Mouse (Mus musculus): ENCODE data around the gene Oosp1. TPM values are rescaled to one million over a fixed set of nuclear protein-coding genes. Genes with fewer than 3 reads are reported as not detected.

The Oosp1 gene
- polyA plus RNA-seq, 1 experiment = not detected

DNA sequence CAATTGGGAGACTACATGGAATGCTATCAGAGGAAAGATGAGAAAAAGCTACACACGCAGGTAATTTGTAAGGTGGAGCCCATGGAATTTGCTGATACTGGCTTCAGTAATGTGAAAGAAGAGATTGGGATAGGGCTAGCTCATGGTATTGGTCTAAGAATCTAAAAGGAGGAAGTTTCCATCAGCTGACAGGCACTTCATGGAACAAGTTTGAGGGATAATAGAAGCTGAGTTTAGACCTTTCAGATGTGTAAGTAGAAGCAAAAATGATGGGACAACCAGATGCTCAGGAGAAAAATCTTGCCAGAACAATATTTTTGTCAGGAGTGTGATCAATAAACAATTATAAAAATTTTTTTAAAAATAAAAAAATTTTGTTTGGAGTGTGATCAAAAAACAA, 57.2 kb downstream of the Oosp1 start:
- no peaks in the 10 kb centered on the region for H3K4me1 ChIP-seq (ENCODE audit: control insufficient read depth, insufficient read depth, low read length)
- H3K27ac ChIP-seq (ENCODE audit: insufficient read depth, low read depth, low read length) = no peak overlapping the region
- no peak overlapping the region for H3K4me3 ChIP-seq (ENCODE audit: insufficient read depth, low read length)
- TF ChIP-seq CTCF (IDR thresholded peaks at IDR 0.05; ENCODE audit: low read depth, low read length) = no peak
- TF ChIP-seq POLR2A (IDR thresholded peaks at IDR 0.05; ENCODE audit: borderline replicate concordance, low read depth, low read length) = no peak

DNA sequence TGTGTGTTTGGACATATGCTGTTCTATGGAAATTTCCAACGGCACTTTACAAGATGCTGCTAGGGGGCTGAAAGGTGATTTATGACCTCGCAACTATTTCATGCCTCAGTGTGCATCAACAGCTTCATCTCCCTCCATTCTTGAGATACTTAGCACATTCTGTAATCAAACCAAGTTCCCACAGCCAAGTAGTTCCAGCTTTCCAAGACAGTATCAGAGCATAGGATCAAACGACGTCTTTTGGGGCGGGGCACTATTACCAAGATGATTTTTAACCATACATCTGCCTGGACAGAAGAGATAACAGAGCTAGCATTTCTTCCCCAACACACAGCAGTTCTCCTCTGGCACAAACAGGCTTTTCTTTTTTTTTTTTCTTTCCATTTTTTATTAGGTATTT, 65.7 kb downstream of the Oosp1 start:
- H3K4me1 ChIP-seq (ENCODE audit: control insufficient read depth, insufficient read depth, low read length) = no peaks in the 10 kb centered on the region

DNA sequence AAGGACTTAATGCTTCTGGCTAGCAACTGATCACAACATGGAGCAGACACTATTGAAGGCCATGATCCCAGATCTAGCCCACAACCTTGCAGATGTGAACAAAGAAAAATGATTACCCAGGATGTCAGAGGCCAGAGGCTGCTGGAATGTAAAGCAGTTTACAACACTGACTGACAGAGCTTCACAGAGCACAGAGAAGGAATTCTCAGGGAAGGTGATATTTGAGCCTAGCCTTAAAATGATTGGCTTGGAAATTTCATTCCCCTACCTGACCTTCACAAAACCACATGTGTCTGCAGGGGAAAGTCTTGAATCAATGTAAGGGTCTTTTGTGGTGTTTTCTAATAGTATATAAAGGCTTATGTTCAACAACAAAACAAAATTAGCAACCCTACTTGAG, 66.2 kb downstream of the Oosp1 start:
- TF ChIP-seq CTCF (IDR thresholded peaks at IDR 0.05; ENCODE audit: low read depth, low read length) = no peak
- TF ChIP-seq POLR2A (IDR thresholded peaks at IDR 0.05; ENCODE audit: borderline replicate concordance, low read depth, low read length) = no peak

More for the DNA sequence above, 65.7 kb downstream of the Oosp1 start:
- H3K4me3 ChIP-seq (ENCODE audit: insufficient read depth, low read length) = no peak overlapping the region
- TF ChIP-seq POLR2A (IDR thresholded peaks at IDR 0.05; ENCODE audit: borderline replicate concordance, low read depth, low read length) (no peak), CTCF (IDR thresholded peaks at IDR 0.05; ENCODE audit: low read depth, low read length) (no peak)
- H3K27ac ChIP-seq (ENCODE audit: insufficient read depth, low read depth, low read length) = no peak overlapping the region

DNA sequence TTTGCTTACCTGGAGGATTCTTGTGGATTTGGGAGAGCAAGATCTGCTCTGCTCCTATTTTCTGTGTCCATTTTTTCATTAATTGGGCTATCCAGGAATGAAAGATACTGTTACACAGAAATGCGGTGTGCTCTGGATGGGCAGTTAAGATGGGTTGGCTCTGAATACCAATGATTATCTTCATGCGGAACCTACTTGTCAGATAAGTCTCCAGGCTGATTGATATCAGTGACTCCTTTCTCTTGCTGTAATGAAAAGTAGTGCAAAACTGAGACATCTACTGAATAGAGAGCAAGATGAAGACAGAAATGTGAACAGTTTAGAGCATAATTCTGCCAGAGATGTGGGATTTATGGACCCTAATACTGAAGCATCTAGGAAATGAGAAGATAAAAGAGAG, 67.4 kb downstream of the Oosp1 start, which contains the start of gene Ms4a2:
Ms4a2 (minus strand) TSS at position 169 of the 400 bp plus-strand sequence.
- Histone ChIP-seq H3K4me3 (ENCODE audit: insufficient read depth, low read length) (no peak within 1 kb of the TSS), H3K27ac (ENCODE audit: insufficient read depth, low read depth, low read length) (no peak within 1 kb of the TSS), H3K4me1 (ENCODE audit: control insufficient read depth, insufficient read depth, low read length) (no peaks in the 10 kb centered on the region)
- TF ChIP-seq POLR2A (IDR thresholded peaks at IDR 0.05; ENCODE audit: borderline replicate concordance, low read depth, low read length) = no peak
- TF ChIP-seq CTCF (IDR thresholded peaks at IDR 0.05; ENCODE audit: low read depth, low read length) = no peak

More for the DNA sequence above, 66.2 kb downstream of the Oosp1 start:
- H3K27ac ChIP-seq (ENCODE audit: insufficient read depth, low read depth, low read length) = no peak overlapping the region
- H3K4me3 ChIP-seq (ENCODE audit: insufficient read depth, low read length) = no peak overlapping the region
- H3K4me1 ChIP-seq (ENCODE audit: control insufficient read depth, insufficient read depth, low read length) = no peaks in the 10 kb centered on the region

DNA sequence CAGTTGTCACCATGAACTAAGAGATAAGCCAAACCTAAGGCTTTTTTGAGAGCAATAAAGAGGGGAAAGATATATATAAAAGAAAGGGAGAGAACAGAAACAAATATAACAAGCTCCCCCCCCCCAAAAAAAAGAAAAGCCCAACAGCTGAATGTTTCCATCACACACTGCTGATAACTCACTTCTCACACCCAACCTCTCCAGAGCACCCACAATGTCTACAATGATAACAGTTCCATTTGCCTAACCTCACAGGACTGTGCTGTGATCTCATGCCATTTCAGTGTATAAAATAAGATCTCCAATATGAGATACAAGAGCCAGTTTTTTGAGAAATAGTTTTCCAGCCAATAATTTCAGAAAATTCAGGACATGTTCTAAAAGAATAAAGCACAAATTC, 73.0 kb downstream of the Oosp1 start:
- Histone ChIP-seq H3K27ac (ENCODE audit: insufficient read depth, low read depth, low read length) (no peak overlapping the region), H3K4me3 (ENCODE audit: insufficient read depth, low read length) (no peak overlapping the region), H3K4me1 (ENCODE audit: control insufficient read depth, insufficient read depth, low read length) (no peaks in the 10 kb centered on the region)
- no peak for TF ChIP-seq CTCF (IDR thresholded peaks at IDR 0.05; ENCODE audit: low read depth, low read length)
- no peak for TF ChIP-seq POLR2A (IDR thresholded peaks at IDR 0.05; ENCODE audit: borderline replicate concordance, low read depth, low read length)

Other genes with a start within 250 kb of the Oosp1 start
- gene Ms4a4b, start 247.6 kb downstream of the Oosp1 start, polyA plus RNA-seq (2012; ENCODE audit: insufficient read depth, insufficient read length, missing spikeins) = 5.6 and 8.4 TPM in 2 replicates
- 610 and 628 TPM in 2 replicates for gene Ms4a6c, start 221.8 kb downstream of the Oosp1 start, polyA plus RNA-seq (2012; ENCODE audit: insufficient read depth, insufficient read length, missing spikeins)
- 13.4 and 15.4 TPM in 2 replicates for gene Gm8369, start 205.2 kb downstream of the Oosp1 start, polyA plus RNA-seq (2012; ENCODE audit: insufficient read depth, insufficient read length, missing spikeins)
- 338 and 351 TPM in 2 replicates for gene Ms4a6b, start 174.6 kb downstream of the Oosp1 start, polyA plus RNA-seq (2012; ENCODE audit: insufficient read depth, insufficient read length, missing spikeins)
- not detected in 2 replicates for gene Ms4a4d, start 154.3 kb downstream of the Oosp1 start, polyA plus RNA-seq (2012; ENCODE audit: insufficient read depth, insufficient read length, missing spikeins)
- 323 and 344 TPM in 2 replicates for gene Ms4a6d, start 86.3 kb downstream of the Oosp1 start, polyA plus RNA-seq (2012; ENCODE audit: insufficient read depth, insufficient read length, missing spikeins)
- not detected in 2 replicates for gene Ms4a2, start 67.4 kb downstream of the Oosp1 start, polyA plus RNA-seq (2012; ENCODE audit: insufficient read depth, insufficient read length, missing spikeins)
- gene Ms4a3, start 50.3 kb downstream of the Oosp1 start, polyA plus RNA-seq (2012; ENCODE audit: insufficient read depth, insufficient read length, missing spikeins) = not detected in 2 replicates
- gene Oosp2, start 30.6 kb downstream of the Oosp1 start, polyA plus RNA-seq (2012; ENCODE audit: insufficient read depth, insufficient read length, missing spikeins) = not detected in 2 replicates
- not detected in 2 replicates for gene Oosp3, start 5.9 kb upstream of the Oosp1 start, polyA plus RNA-seq (2012; ENCODE audit: insufficient read depth, insufficient read length, missing spikeins)
- gene Gif, start 56.4 kb upstream of the Oosp1 start, polyA plus RNA-seq (2012; ENCODE audit: insufficient read depth, insufficient read length, missing spikeins) = not detected in 2 replicates
- gene Mrpl16, start 79.2 kb upstream of the Oosp1 start, polyA plus RNA-seq (2012; ENCODE audit: insufficient read depth, insufficient read length, missing spikeins) = 19.2 and 20.8 TPM in 2 replicates
- 23.1 and 28.0 TPM in 2 replicates for gene Stx3, start 128.3 kb upstream of the Oosp1 start, polyA plus RNA-seq (2012; ENCODE audit: insufficient read depth, insufficient read length, missing spikeins)
- not detected in 2 replicates for gene Olfr1417, start 148.1 kb upstream of the Oosp1 start, polyA plus RNA-seq (2012; ENCODE audit: insufficient read depth, insufficient read length, missing spikeins)
- not detected in 2 replicates for gene Olfr1418, start 169.9 kb upstream of the Oosp1 start, polyA plus RNA-seq (2012; ENCODE audit: insufficient read depth, insufficient read length, missing spikeins)
- not detected in 2 replicates for gene Olfr1419, start 184.0 kb upstream of the Oosp1 start, polyA plus RNA-seq (2012; ENCODE audit: insufficient read depth, insufficient read length, missing spikeins)
- not detected in 2 replicates for gene Olfr1420, start 195.4 kb upstream of the Oosp1 start, polyA plus RNA-seq (2012; ENCODE audit: insufficient read depth, insufficient read length, missing spikeins)
- gene Patl1, start 221.2 kb upstream of the Oosp1 start, polyA plus RNA-seq (2012; ENCODE audit: insufficient read depth, insufficient read length, missing spikeins) = 26.7 and 31.3 TPM in 2 replicates